Mouse (Mus musculus) heart, embryonic 14.5 days (tissue): ENCODE measurements around the gene Zbtb40. TPM values are rescaled to one million over a fixed set of nuclear protein-coding genes. Genes with fewer than 3 reads are reported as not detected.

ENCODE experiments used
- ATAC-seq: fragments of 200-750 bp; cut with Nextera tagmentation; 2 replicates; pipeline ENCODE4 v1.8.0; 2017; ENCODE audit warnings: low read depth, moderate TSS enrichment; ENCODE audit not compliant: insufficient number of reproducible peaks, insufficient read depth, low FRiP score
- H3K27ac ChIP-seq, 2 experiments: fragments of 200-500 bp in 1 of 2; fragments of 300-500 bp in 1 of 2; sonication (generic) in 1 of 2; replicated peaks in 1 of 2; 2 replicates each; pipeline ENCODE4 v1.5.1; 2012 to 2014; ENCODE audit warnings: low read depth in 2 of 2, low read length in 2 of 2, control low read depth in 1 of 2, mild to moderate bottlenecking in 1 of 2, mixed read lengths in 1 of 2; ENCODE audit not compliant: control insufficient read depth in 1 of 2, insufficient read depth in 1 of 2
- H3K27me3 ChIP-seq: fragments of 300-500 bp; sonication (generic); 2 replicates; pipeline ENCODE4 v1.6.1; 2014; ENCODE audit warnings: mild to moderate bottlenecking, low read length, control low read depth; ENCODE audit not compliant: control insufficient read depth, insufficient read depth
- H3K36me3 ChIP-seq: fragments of 300-500 bp; sonication (generic); 2 replicates; pipeline ENCODE4 v1.6.1; 2014; ENCODE audit warnings: mild to moderate bottlenecking, control low read depth, low read length, mixed read lengths; ENCODE audit not compliant: control insufficient read depth, insufficient read depth
- H3K4me1 ChIP-seq, 2 experiments: fragments of 200-500 bp in 1 of 2; fragments of 300-500 bp in 1 of 2; sonication (generic) in 1 of 2; 2 replicates each; pipeline ENCODE4 v1.6.1; 2012 to 2014; ENCODE audit warnings: low read length in 2 of 2, control low read depth in 1 of 2, mixed read lengths in 1 of 2; ENCODE audit not compliant: control insufficient read depth in 2 of 2, insufficient read depth in 2 of 2
- H3K4me2 ChIP-seq: fragments of 300-500 bp; sonication (generic); 2 replicates; pipeline ENCODE4 v1.6.1; 2014; ENCODE audit warnings: mild to moderate bottlenecking, low read length
- H3K4me3 ChIP-seq, 2 experiments: fragments of 200-500 bp in 1 of 2; fragments of 300-500 bp in 1 of 2; sonication (generic) in 1 of 2; 2 replicates each; pipeline ENCODE4 v1.5.1; 2012 to 2014; ENCODE audit warnings: low read length in 2 of 2, mild to moderate bottlenecking in 2 of 2, control low read depth in 1 of 2, low read depth in 1 of 2, moderate library complexity in 1 of 2; ENCODE audit not compliant: control insufficient read depth in 1 of 2, insufficient read depth in 1 of 2
- H3K9ac ChIP-seq: fragments of 300-500 bp; sonication (generic); 2 replicates; pipeline ENCODE4 v1.6.1; 2014; ENCODE audit warnings: mild to moderate bottlenecking, low read length
- H3K9me3 ChIP-seq: fragments of 300-500 bp; sonication (generic); 2 replicates; pipeline ENCODE4 v1.6.1; 2016; ENCODE audit warnings: low read length, control low read depth; ENCODE audit not compliant: control insufficient read depth
- WGBS: fragments of 180-500 bp; shearing (Covaris S2); extraction: QIAGEN DNeasy Blood & Tissue Kit; methylation state at CpG from one replicate; pipeline ENCODE4 v1.1.7; 2014; 5-methylcytosine and 5-hydroxymethylcytosine counted together
- polyA plus RNA-seq: library from polyadenylated mRNA; unstranded; fragments of >200 nt; fragmentation: Nextera tagmentation; extraction: Ambion mirVana; gene quantifications from 2 replicates; pipeline ENCODE4 v1.2.1, GENCODE M21; 2014

The Zbtb40 gene
- polyA plus RNA-seq, 1 experiment from 2014 or later = 2.3 TPM

GRCm38 (mm10) chr4:136945397-136945796 lies 103.2 kb downstream of the Zbtb40 start:
- Histone ChIP-seq H3K27ac (no peak overlapping the region), H3K36me3 (no peaks in the 10 kb centered on the region), H3K9ac (no peak overlapping the region), H3K27me3 (peaks cover 94% of the 10 kb centered on the region), H3K9me3 (no peaks in the 10 kb centered on the region), H3K4me3 (no peak overlapping the region), H3K4me2 (no peak overlapping the region), H3K4me1 (peaks cover 2 to 8% of the 10 kb centered on the region in 2 experiments; a peak in 2 of 4 replicates)
- 56% methylated on average over 17 of the region's 17 CpGs for WGBS
- ATAC-seq = no peak

GRCm38 (mm10) chr4:136944558-136945350 lies 103.8 kb downstream of the Zbtb40 start:
- Histone ChIP-seq H3K36me3 (no peaks in the 10 kb centered on the region), H3K27me3 (peaks cover 94% of the 10 kb centered on the region), H3K27ac (no peak overlapping the region), H3K4me3 (no peak overlapping the region), H3K9ac (no peak overlapping the region), H3K4me2 (no peak overlapping the region), H3K4me1 (peaks cover 2 to 8% of the 10 kb centered on the region in 2 experiments; a peak in 2 of 4 replicates), H3K9me3 (no peaks in the 10 kb centered on the region)
- WGBS = 78% methylated on average over 11 of the region's 11 CpGs
- no peak for ATAC-seq

- Histone ChIP-seq H3K4me2 (peak overlapping the region; percentile 40), H3K4me1 (peaks cover 2 to 8% of the 10 kb centered on the region in 2 experiments; a peak in 2 of 4 replicates), H3K9ac (no peak overlapping the region), H3K36me3 (no peaks in the 10 kb centered on the region), H3K27ac (no peak overlapping the region), H3K4me3 (no peak overlapping the region), H3K27me3 (peaks cover 95% of the 10 kb centered on the region), H3K9me3 (no peaks in the 10 kb centered on the region)
- no peak for ATAC-seq
- 17% methylated on average over 13 of the region's 13 CpGs for WGBS
Observed at GRCm38 (mm10) chr4:136943175-136943574, 105.4 kb downstream of the Zbtb40 start.

GRCm38 (mm10) chr4:136942761-136943160 lies 105.8 kb downstream of the Zbtb40 start:
- no peaks in the 10 kb centered on the region for H3K9me3 ChIP-seq
- 24% methylated on average over 18 of the region's 18 CpGs for WGBS
- no peak overlapping the region for H3K4me3 ChIP-seq
- H3K36me3 ChIP-seq = no peaks in the 10 kb centered on the region
- H3K27ac ChIP-seq = no peak overlapping the region
- no peak overlapping the region for H3K9ac ChIP-seq
- ATAC-seq = no peak
- H3K27me3 ChIP-seq = peaks cover 94% of the 10 kb centered on the region
- peaks cover 2 to 8% of the 10 kb centered on the region in 2 experiments; a peak in 2 of 4 replicates for H3K4me1 ChIP-seq
- H3K4me2 ChIP-seq = peak overlapping the region; percentile 40

GRCm38 (mm10) chr4:136937935-136938334 lies 110.7 kb downstream of the Zbtb40 start:
- Histone ChIP-seq H3K36me3 (no peaks in the 10 kb centered on the region), H3K4me3 (no peak overlapping the region), H3K9ac (no peak overlapping the region), H3K27me3 (peaks cover 87% of the 10 kb centered on the region), H3K4me1 (peaks cover 0 to 4% of the 10 kb centered on the region in 2 experiments; a peak in 3 of 4 replicates), H3K27ac (no peak overlapping the region), H3K4me2 (no peak overlapping the region), H3K9me3 (no peaks in the 10 kb centered on the region)
- 68% methylated on average over 5 of the region's 5 CpGs for WGBS
- ATAC-seq = no peak

- H3K27me3 ChIP-seq = peaks cover 87% of the 10 kb centered on the region
- H3K4me3 ChIP-seq = no peak overlapping the region
- no peak for ATAC-seq
- no peak overlapping the region for H3K4me2 ChIP-seq
- H3K9ac ChIP-seq = no peak overlapping the region
- H3K36me3 ChIP-seq = no peaks in the 10 kb centered on the region
- H3K9me3 ChIP-seq = no peaks in the 10 kb centered on the region
- no peaks in the 10 kb centered on the region; a peak in 2 of 4 replicates for H3K4me1 ChIP-seq
- WGBS = 63% methylated on average over 4 of the region's 4 CpGs
- no peak overlapping the region for H3K27ac ChIP-seq
Observed at GRCm38 (mm10) chr4:136937344-136937743, 111.3 kb downstream of the Zbtb40 start.

- Histone ChIP-seq H3K27ac (no peak overlapping the region), H3K36me3 (no peaks in the 10 kb centered on the region), H3K9me3 (no peaks in the 10 kb centered on the region), H3K4me1 (no peaks in the 10 kb centered on the region; a peak in 2 of 4 replicates), H3K27me3 (peaks cover 85% of the 10 kb centered on the region), H3K9ac (no peak overlapping the region), H3K4me3 (no peak overlapping the region), H3K4me2 (no peak overlapping the region)
- WGBS = 28% methylated on average over 17 of the region's 18 CpGs
- no peak for ATAC-seq
Observed at GRCm38 (mm10) chr4:136934746-136935613, 113.6 kb downstream of the Zbtb40 start.
